Comparison of ENCODE assay signal across 8 mouse cellular contexts in the genomic region with DNA sequence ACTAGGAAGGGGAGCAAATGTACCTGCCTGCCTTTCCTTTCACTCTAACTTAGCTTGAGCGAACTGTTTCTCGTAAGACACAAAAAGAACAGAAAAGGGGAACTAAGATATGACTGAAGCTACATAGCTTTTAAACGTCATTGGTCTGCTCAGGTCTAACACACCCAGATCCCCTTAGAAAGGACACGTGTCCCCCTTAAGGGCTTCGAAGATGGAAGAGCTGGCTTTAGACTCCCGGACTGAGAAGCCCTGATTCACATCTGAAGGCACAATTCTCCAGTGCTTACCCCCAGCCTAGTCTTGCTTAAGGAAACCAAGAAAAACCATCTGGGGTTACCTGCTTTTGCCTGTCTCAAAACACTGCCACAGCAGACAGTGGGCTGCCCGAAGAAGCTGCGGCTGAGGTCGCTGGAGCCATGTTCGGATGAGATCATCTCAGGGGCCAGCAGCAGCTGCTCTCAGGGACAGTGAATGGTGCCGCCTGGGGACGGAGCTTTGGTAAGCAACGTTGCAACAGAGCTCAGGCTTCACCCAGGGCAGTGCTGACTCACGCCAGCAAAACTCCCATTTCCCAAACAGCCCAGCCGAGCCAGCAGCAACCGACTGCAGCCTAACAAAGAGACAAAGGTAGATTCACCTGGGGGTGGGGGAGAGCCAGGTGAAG. TPM values are rescaled to one million over a fixed set of nuclear protein-coding genes. Genes with fewer than 3 reads are reported as not detected.
DNase-seq lines count a peak whose midpoint lies in the region; ATAC-seq and TF ChIP-seq lines count a peak whose summit lies in the region.

No protein-coding gene starts in this region.

- 0 out of 2 replicates have a peak, but pooled peaks have one; percentile 5 for TF ChIP-seq CTCF in lung, adult 2 months (IDR thresholded peaks at IDR 0.05; ENCODE audit: insufficient read depth, low read length)

- WGBS in embryonic facial prominence, embryonic 14.5 days: 21% methylated on average over 16 of the region's 16 CpGs
- WGBS in heart, embryonic 10.5 days: 20% methylated on average over 16 of the region's 16 CpGs
- WGBS in lung, adult 2 months: 32% methylated on average over 16 of the region's 16 CpGs
- WGBS in neural tube, embryonic 14.5 days: 28% methylated on average over 16 of the region's 16 CpGs

- H3K27me3 ChIP-seq in embryonic facial prominence, embryonic 14.5 days (replicated peaks; ENCODE audit: control insufficient read depth, insufficient read depth, low read length): no peaks in the 10 kb centered on the region
- H3K27me3 ChIP-seq in heart, embryonic 10.5 days (ENCODE audit: insufficient read depth, poor library complexity, severe bottlenecking): no peaks in the 10 kb centered on the region
- no peaks in the 10 kb centered on the region for H3K27me3 ChIP-seq in neural tube, embryonic 14.5 days (ENCODE audit: control insufficient read depth, insufficient read depth, low read length)

- H3K4me2 ChIP-seq in embryonic facial prominence, embryonic 14.5 days (ENCODE audit: low read depth, low read length): peak overlapping the region; percentile 25
- H3K4me2 ChIP-seq in neural tube, embryonic 14.5 days (ENCODE audit: low read depth, low read length): peak overlapping the region; percentile 29; the same call in 1 of the 2 replicates

- H3K9ac ChIP-seq in embryonic facial prominence, embryonic 14.5 days (ENCODE audit: low read depth, low read length): no peak overlapping the region
- no peak overlapping the region for H3K9ac ChIP-seq in neural tube, embryonic 14.5 days (replicated peaks; ENCODE audit: low read depth, low read length)

- H3K9me3 ChIP-seq in embryonic facial prominence, embryonic 14.5 days (ENCODE audit: control insufficient read depth, low read length): no peaks in the 10 kb centered on the region
- no peaks in the 10 kb centered on the region for H3K9me3 ChIP-seq in heart, embryonic 10.5 days
- H3K9me3 ChIP-seq in neural tube, embryonic 14.5 days (ENCODE audit: control insufficient read depth, low read length): no peaks in the 10 kb centered on the region

- H3K27ac ChIP-seq in embryonic facial prominence, embryonic 14.5 days (replicated peaks; ENCODE audit: low read depth, low read length): no peak overlapping the region
- peak overlapping the region; percentile 86 for H3K27ac ChIP-seq in heart, embryonic 10.5 days
- no peak overlapping the region for H3K27ac ChIP-seq in neural tube, embryonic 14.5 days (ENCODE audit: low read depth, low read length)

- DNase-seq in 3T3-L1 (ENCODE audit: low read depth, low spot score): peak; percentile 87
- DNase-seq in adrenal gland, postnatal 14 days: peak; percentile 92
- DNase-seq in embryonic facial prominence, embryonic 14.5 days (ENCODE audit: low spot score): peak; percentile 77
- peak; percentile 94 for DNase-seq in heart, embryonic 10.5 days (ENCODE audit: low spot score)
- peak; percentile 64 for DNase-seq in kidney, postnatal 14 days
- peak; percentile 30 for DNase-seq in lung, adult 2 months
- DNase-seq in testis, postnatal 10 days (ENCODE audit: low spot score): peak; percentile 59

- peaks cover 5% of the 10 kb centered on the region for H3K4me1 ChIP-seq in embryonic facial prominence, embryonic 14.5 days (ENCODE audit: control insufficient read depth, insufficient read depth, low read length)
- H3K4me1 ChIP-seq in heart, embryonic 10.5 days: peaks cover 23% of the 10 kb centered on the region
- peaks cover 3% of the 10 kb centered on the region; the same call in 1 of the 2 replicates for H3K4me1 ChIP-seq in lung, adult 2 months (ENCODE audit: control insufficient read depth, insufficient read depth, low read length)
- peaks cover 18% of the 10 kb centered on the region; the same call in 1 of the 2 replicates for H3K4me1 ChIP-seq in neural tube, embryonic 14.5 days (ENCODE audit: control insufficient read depth, insufficient read depth, low read length)

- ATAC-seq in embryonic facial prominence, embryonic 14.5 days (ENCODE audit: low read depth): peak; percentile 85
- no peak for ATAC-seq in neural tube, embryonic 14.5 days (ENCODE audit: low read depth)

- H3K36me3 ChIP-seq in embryonic facial prominence, embryonic 14.5 days (ENCODE audit: control insufficient read depth, insufficient read depth, low read length): no peaks in the 10 kb centered on the region
- no peaks in the 10 kb centered on the region for H3K36me3 ChIP-seq in heart, embryonic 10.5 days
- no peaks in the 10 kb centered on the region for H3K36me3 ChIP-seq in neural tube, embryonic 14.5 days (ENCODE audit: control insufficient read depth, insufficient read depth, low read length)

- H3K4me3 ChIP-seq in embryonic facial prominence, embryonic 14.5 days (ENCODE audit: low read depth, low read length): 0 out of 2 replicates have a peak overlapping the region, but pooled peaks have one; percentile 4
- H3K4me3 ChIP-seq in heart, embryonic 10.5 days: peak overlapping the region; percentile 49
- H3K4me3 ChIP-seq in lung, adult 2 months (replicated peaks; ENCODE audit: extremely low read depth, low read depth, low read length): peak overlapping the region; percentile 26
- H3K4me3 ChIP-seq in neural tube, embryonic 14.5 days (ENCODE audit: low read depth, low read length): no peak overlapping the region

- no peak for TF ChIP-seq POLR2A in lung, adult 2 months (IDR thresholded peaks at IDR 0.05; ENCODE audit: borderline replicate concordance, extremely low read depth, low read depth, low read length)

RNA-seq across cellular contexts. Expression of a gene that starts 25.5 kb away (rescaled TPM):
- 7.8 and 11.8 TPM in 2 replicates for total RNA-seq in adrenal gland, postnatal 14 days (2021)
- 9.7 and 10.2 TPM in 2 replicates for polyA plus RNA-seq in embryonic facial prominence, embryonic 14.5 days (2014; fragmentation: Nextera tagmentation; extraction: Ambion mirVana)
- 7.5 and 7.9 TPM in 2 replicates for polyA plus RNA-seq in heart, embryonic 10.5 days (2016; fragmentation: Nextera tagmentation; extraction: Ambion mirVana)
- 9.5 and 10.4 TPM in 2 replicates for polyA plus RNA-seq in lung, adult 2 months (2012; rRNA removed)
- 3.9 and 4.8 TPM in 2 replicates for polyA plus RNA-seq in neural tube, embryonic 14.5 days (2014; fragmentation: Nextera tagmentation; extraction: Ambion mirVana)

RNA-seq across cellular contexts. Expression of a gene that starts 44.9 kb away (rescaled TPM):
- total RNA-seq in adrenal gland, postnatal 14 days (2021): 15.0 and 15.4 TPM in 2 replicates
- polyA plus RNA-seq in embryonic facial prominence, embryonic 14.5 days (2014; fragmentation: Nextera tagmentation; extraction: Ambion mirVana): 14.5 and 15.0 TPM in 2 replicates
- 14.2 and 16.6 TPM in 2 replicates for polyA plus RNA-seq in heart, embryonic 10.5 days (2016; fragmentation: Nextera tagmentation; extraction: Ambion mirVana)
- 9.3 and 11.7 TPM in 2 replicates for polyA plus RNA-seq in lung, adult 2 months (2012; rRNA removed)
- polyA plus RNA-seq in neural tube, embryonic 14.5 days (2014; fragmentation: Nextera tagmentation; extraction: Ambion mirVana): 13.4 and 14.4 TPM in 2 replicates

RNA-seq across cellular contexts. Expression of a gene that starts 46.4 kb away (rescaled TPM):
- 0.15 and 0.23 TPM in 2 replicates for total RNA-seq in adrenal gland, postnatal 14 days (2021)
- polyA plus RNA-seq in embryonic facial prominence, embryonic 14.5 days (2014; fragmentation: Nextera tagmentation; extraction: Ambion mirVana): 0.30 and 0.47 TPM in 2 replicates
- polyA plus RNA-seq in heart, embryonic 10.5 days (2016; fragmentation: Nextera tagmentation; extraction: Ambion mirVana): 0.06 and 0.11 TPM in 2 replicates
- polyA plus RNA-seq in lung, adult 2 months (2012; rRNA removed): 0.08 and 0.11 TPM in 2 replicates
- 0.82 and 1.1 TPM in 2 replicates for polyA plus RNA-seq in neural tube, embryonic 14.5 days (2014; fragmentation: Nextera tagmentation; extraction: Ambion mirVana)

Comparison
In these comparisons a context has a peak if more than half of its experiments do, and no peak if none do; other contexts are left out.
1. DNase-seq: peak in every context shown above with its lines; median percentile 94 in heart, embryonic 10.5 days; 92 in adrenal gland, postnatal 14 days; 87 in 3T3-L1; 77 in embryonic facial prominence, embryonic 14.5 days; 64 in kidney, postnatal 14 days; 59 in testis, postnatal 10 days; 30 in lung, adult 2 months.